Mouse (Mus musculus): ENCODE measurements around the gene Gm11733. TPM values are rescaled to one million over a fixed set of nuclear protein-coding genes. Genes with fewer than 3 reads are reported as not detected.
A peak's percentile ranks its signal among the peaks of the same experiment; 100 is the strongest.
"Not testable (repeated sequence)": the region's sequence is repeated elsewhere in the genome, so short reads cannot be mapped to it uniquely, and the experiment has no call there.

Gene Gm11733
- polyA plus RNA-seq (2016; fragmentation: Nextera tagmentation; extraction: Ambion mirVana) = 0.06 TPM in 2 replicates

GRCm38 (mm10) chr11:117484198-117484597, at the start of gene Gm11733:
Gene Gm11733, plus strand, starts transcription at chr11:117484368.
- no peaks in the 10 kb centered on the region for H3K36me3 ChIP-seq (replicated peaks)
- peak within 1 kb of the TSS; percentile 49 for H3K4me3 ChIP-seq
- peaks cover 5% of the 10 kb centered on the region; the same call in 1 of the 2 replicates for H3K27me3 ChIP-seq (replicated peaks; ENCODE audit: low read depth, poor library complexity, severe bottlenecking)
- H3K9me3 ChIP-seq = peaks cover 6% of the 10 kb centered on the region; the same call in 1 of the 2 replicates
- H3K4me1 ChIP-seq = peaks cover 64% of the 10 kb centered on the region
- H3K27ac ChIP-seq (replicated peaks) = peak within 1 kb of the TSS; percentile 85
- peak; percentile 32 for DNase-seq (ENCODE audit: low spot score)
- 33% methylated on average over 12 of the region's 12 CpGs for WGBS

- peaks cover 9% of the 10 kb centered on the region; the same call in 1 of the 2 replicates for H3K9me3 ChIP-seq
- 20% methylated on average over 22 of the region's 22 CpGs for WGBS
- H3K4me1 ChIP-seq = peaks cover 43% of the 10 kb centered on the region
- H3K27me3 ChIP-seq (replicated peaks; ENCODE audit: low read depth, poor library complexity, severe bottlenecking) = peaks cover 70% of the 10 kb centered on the region
- H3K4me3 ChIP-seq = peak overlapping the region; percentile 39
- peak overlapping the region; percentile 46; the same call in 1 of the 2 replicates for H3K27ac ChIP-seq (replicated peaks)
- DNase-seq (ENCODE audit: low spot score) = peak; percentile 82
- no peaks in the 10 kb centered on the region for H3K36me3 ChIP-seq (replicated peaks)
Measured at GRCm38 (mm10) chr11:117436401-117437109, 47.6 kb upstream of the Gm11733 start.

- Histone ChIP-seq H3K27me3 (replicated peaks; ENCODE audit: low read depth, poor library complexity, severe bottlenecking) (peaks cover 71% of the 10 kb centered on the region), H3K9me3 (peaks cover 9% of the 10 kb centered on the region; the same call in 1 of the 2 replicates), H3K4me1 (peaks cover 48% of the 10 kb centered on the region), H3K36me3 (replicated peaks) (no peaks in the 10 kb centered on the region), H3K27ac (replicated peaks) (peak overlapping the region; percentile 46; the same call in 1 of the 2 replicates), H3K4me3 (peak overlapping the region; percentile 39)
- WGBS = 26% methylated on average over 7 of the region's 7 CpGs
- no peak for DNase-seq (ENCODE audit: low spot score)
Measured at GRCm38 (mm10) chr11:117437110-117437490, 47.1 kb upstream of the Gm11733 start.

- H3K4me3 ChIP-seq = no peak overlapping the region
- no peak overlapping the region for H3K27ac ChIP-seq (replicated peaks)
- DNase-seq (ENCODE audit: low spot score) = no peak
- H3K36me3 ChIP-seq (replicated peaks) = no peaks in the 10 kb centered on the region
- H3K27me3 ChIP-seq (replicated peaks; ENCODE audit: low read depth, poor library complexity, severe bottlenecking) = peaks cover 79% of the 10 kb centered on the region
- H3K9me3 ChIP-seq = peaks cover 4% of the 10 kb centered on the region; the same call in 1 of the 2 replicates
- WGBS = 27% methylated on average over 6 of the region's 6 CpGs
- H3K4me1 ChIP-seq = peaks cover 56% of the 10 kb centered on the region
Measured at GRCm38 (mm10) chr11:117438363-117438762, 45.8 kb upstream of the Gm11733 start.

- H3K27ac ChIP-seq (replicated peaks) = peak overlapping the region; percentile 20; the same call in 1 of the 2 replicates
- H3K27me3 ChIP-seq (replicated peaks; ENCODE audit: low read depth, poor library complexity, severe bottlenecking) = peaks cover 76% of the 10 kb centered on the region
- peak; percentile 50 for DNase-seq (ENCODE audit: low spot score)
- no peaks in the 10 kb centered on the region for H3K9me3 ChIP-seq
- WGBS = 14% methylated on average over 22 of the region's 22 CpGs
- peak overlapping the region; percentile 43 for H3K4me3 ChIP-seq
- H3K4me1 ChIP-seq = peaks cover 60% of the 10 kb centered on the region
- H3K36me3 ChIP-seq (replicated peaks) = no peaks in the 10 kb centered on the region
Measured at GRCm38 (mm10) chr11:117440865-117441425, 43.2 kb upstream of the Gm11733 start.

GRCm38 (mm10) chr11:117444090-117444489, 40.1 kb upstream of the Gm11733 start:
- Histone ChIP-seq H3K36me3 (replicated peaks) (no peaks in the 10 kb centered on the region), H3K27ac (replicated peaks) (no peak overlapping the region), H3K9me3 (no peaks in the 10 kb centered on the region), H3K4me3 (no peak overlapping the region), H3K4me1 (peaks cover 42% of the 10 kb centered on the region), H3K27me3 (replicated peaks; ENCODE audit: low read depth, poor library complexity, severe bottlenecking) (peaks cover 57% of the 10 kb centered on the region)
- DNase-seq (ENCODE audit: low spot score) = no peak
- WGBS = 82% methylated on average over 2 of the region's 2 CpGs

GRCm38 (mm10) chr11:117445707-117446106, 38.5 kb upstream of the Gm11733 start:
- DNase-seq (ENCODE audit: low spot score) = no peak
- WGBS = 73% methylated on average over 6 of the region's 6 CpGs

GRCm38 (mm10) chr11:117454086-117454485, 30.1 kb upstream of the Gm11733 start:
- peak; percentile 79 for DNase-seq (ENCODE audit: low spot score)
- no peaks in the 10 kb centered on the region for H3K36me3 ChIP-seq (replicated peaks)
- no peaks in the 10 kb centered on the region for H3K9me3 ChIP-seq
- peaks cover 75% of the 10 kb centered on the region for H3K27me3 ChIP-seq (replicated peaks; ENCODE audit: low read depth, poor library complexity, severe bottlenecking)
- H3K4me1 ChIP-seq = peaks cover 40% of the 10 kb centered on the region
- H3K27ac ChIP-seq (replicated peaks) = peak overlapping the region; percentile 84
- H3K4me3 ChIP-seq = 0 out of 2 replicates have a peak overlapping the region, but pooled peaks have one; percentile 11
- 24% methylated on average over 10 of the region's 10 CpGs for WGBS

More at GRCm38 (mm10) chr11:117445707-117446106, 38.5 kb upstream of the Gm11733 start:
- H3K4me1 ChIP-seq = peaks cover 36% of the 10 kb centered on the region
- H3K27ac ChIP-seq (replicated peaks) = no peak overlapping the region
- H3K27me3 ChIP-seq (replicated peaks; ENCODE audit: low read depth, poor library complexity, severe bottlenecking) = peaks cover 55% of the 10 kb centered on the region
- H3K36me3 ChIP-seq (replicated peaks) = no peaks in the 10 kb centered on the region
- H3K4me3 ChIP-seq = no peak overlapping the region
- H3K9me3 ChIP-seq = no peaks in the 10 kb centered on the region

GRCm38 (mm10) chr11:117459148-117459547, 25.0 kb upstream of the Gm11733 start:
- Histone ChIP-seq H3K4me1 (peaks cover 61% of the 10 kb centered on the region), H3K4me3 (no peak overlapping the region), H3K36me3 (replicated peaks) (no peaks in the 10 kb centered on the region), H3K9me3 (no peaks in the 10 kb centered on the region), H3K27me3 (replicated peaks; ENCODE audit: low read depth, poor library complexity, severe bottlenecking) (peaks cover 81% of the 10 kb centered on the region), H3K27ac (replicated peaks) (no peak overlapping the region)
- 5% methylated on average over 8 of the region's 8 CpGs for WGBS
- no peak for DNase-seq (ENCODE audit: low spot score)

GRCm38 (mm10) chr11:117462202-117462864, 21.8 kb upstream of the Gm11733 start:
- H3K4me3 ChIP-seq = peak overlapping the region; percentile 38
- H3K27me3 ChIP-seq (replicated peaks; ENCODE audit: low read depth, poor library complexity, severe bottlenecking) = peaks cover 92% of the 10 kb centered on the region
- peaks cover 73% of the 10 kb centered on the region for H3K4me1 ChIP-seq

GRCm38 (mm10) chr11:117463416-117463815, 20.8 kb upstream of the Gm11733 start:
- not testable (repeated sequence) for H3K36me3 ChIP-seq (replicated peaks); DNase-seq (ENCODE audit: low spot score); H3K4me3 ChIP-seq; H3K9me3 ChIP-seq
- peak overlapping the region; percentile 83 for H3K27ac ChIP-seq (replicated peaks)
- H3K27me3 ChIP-seq (replicated peaks; ENCODE audit: low read depth, poor library complexity, severe bottlenecking) = peaks cover 91% of the 10 kb centered on the region
- WGBS = 74% methylated on average over 4 of the region's 4 CpGs
- peaks cover 78% of the 10 kb centered on the region for H3K4me1 ChIP-seq

More at GRCm38 (mm10) chr11:117462202-117462864, 21.8 kb upstream of the Gm11733 start:
- Histone ChIP-seq H3K9me3 (no peaks in the 10 kb centered on the region), H3K27ac (replicated peaks) (peak overlapping the region; percentile 83), H3K36me3 (replicated peaks) (no peaks in the 10 kb centered on the region)
- peak; percentile 53 for DNase-seq (ENCODE audit: low spot score)
- 18% methylated on average over 16 of the region's 16 CpGs for WGBS

- H3K9me3 ChIP-seq = no peaks in the 10 kb centered on the region
- no peak for DNase-seq (ENCODE audit: low spot score)
- H3K36me3 ChIP-seq (replicated peaks) = no peaks in the 10 kb centered on the region
- peaks cover 85% of the 10 kb centered on the region for H3K4me1 ChIP-seq
- 29% methylated on average over 5 of the region's 5 CpGs for WGBS
- peak overlapping the region; percentile 57; the same call in 1 of the 2 replicates for H3K27ac ChIP-seq (replicated peaks)
- H3K27me3 ChIP-seq (replicated peaks; ENCODE audit: low read depth, poor library complexity, severe bottlenecking) = peaks cover 62% of the 10 kb centered on the region
- no peak overlapping the region for H3K4me3 ChIP-seq
Measured at GRCm38 (mm10) chr11:117466292-117466691, 17.9 kb upstream of the Gm11733 start.
